Mouse (Mus musculus) heart, postnatal 0 days (tissue): ENCODE data around the gene Gpr137. TPM values are rescaled to one million over a fixed set of nuclear protein-coding genes. Genes with fewer than 3 reads are reported as not detected.
A peak's percentile ranks its signal among the peaks of the same experiment; 100 is the strongest.

Experiments used
- ATAC-seq: fragments of 200-750 bp; cut with Nextera tagmentation; 2 replicates; pipeline ENCODE4 v1.8.0; 2017; ENCODE audit warnings: low read depth, moderate number of reproducible peaks, moderate library complexity; ENCODE audit not compliant: insufficient read depth
- DNase-seq: peaks from one replicate; pipeline ENCODE4 v3.0.0-alpha.2; 2016; ENCODE audit warnings: low spot score
- H3K27ac ChIP-seq: fragments of 300-500 bp; sonication (generic); 2 replicates; pipeline ENCODE4 v1.5.1; 2014; ENCODE audit warnings: low read depth, mild to moderate bottlenecking
- H3K27me3 ChIP-seq: fragments of 300-500 bp; sonication (generic); 2 replicates; pipeline ENCODE4 v1.6.1; 2014; ENCODE audit warnings: low read length, mixed read lengths; ENCODE audit not compliant: control insufficient read depth, insufficient read depth
- H3K36me3 ChIP-seq: fragments of 300-500 bp; sonication (generic); replicated peaks from 2 replicates; pipeline ENCODE4 v1.6.1; 2014; ENCODE audit warnings: low read length, mixed read lengths; ENCODE audit not compliant: control insufficient read depth, insufficient read depth
- H3K4me1 ChIP-seq: fragments of 300-500 bp; sonication (generic); 2 replicates; pipeline ENCODE4 v1.6.1; 2014; ENCODE audit warnings: antibody characterized with exemption; ENCODE audit not compliant: control insufficient read depth, insufficient read depth
- H3K4me2 ChIP-seq: fragments of 300-500 bp; sonication (generic); 2 replicates; pipeline ENCODE4 v1.6.1; 2014; ENCODE audit warnings: low read depth, mild to moderate bottlenecking, low read length, moderate library complexity
- H3K4me3 ChIP-seq: fragments of 300-500 bp; sonication (generic); 2 replicates; pipeline ENCODE4 v1.5.1; 2014; ENCODE audit warnings: low read depth, low read length
- H3K9ac ChIP-seq: fragments of 300-500 bp; sonication (generic); replicated peaks from 2 replicates; pipeline ENCODE4 v1.6.1; 2014; ENCODE audit warnings: low read depth, low read length, mixed read lengths
- H3K9me3 ChIP-seq: fragments of 300-500 bp; sonication (generic); replicated peaks from 2 replicates; pipeline ENCODE4 v1.6.1; 2016; ENCODE audit warnings: low read length; ENCODE audit not compliant: control insufficient read depth
- CTCF ChIP-seq: IDR thresholded peaks from 2 replicates; pipeline ENCODE4 v1.5.1; 2016; ENCODE audit warnings: antibody characterized with exemption, control low read depth, low read depth
- EP300 ChIP-seq: IDR thresholded peaks from 2 replicates; pipeline ENCODE4 v1.6.1; 2016; ENCODE audit warnings: antibody characterized with exemption, low read depth
- WGBS: fragments of 180-500 bp; shearing (Covaris S2); extraction: QIAGEN DNeasy Blood & Tissue Kit; methylation state at CpG from one replicate; pipeline ENCODE4 v1.1.7; 2014; 5-methylcytosine and 5-hydroxymethylcytosine counted together
- polyA plus RNA-seq: library from polyadenylated mRNA; unstranded; fragments of >200 nt; fragmentation: Nextera tagmentation; extraction: Ambion mirVana; gene quantifications from 2 replicates; pipeline ENCODE4 v1.2.1, GENCODE M21; 2015
- total RNA-seq: library from RNA; depleted of rRNA; stranded (reverse); fragments of >200 nt; gene quantifications from 2 replicates; pipeline ENCODE4 v1.2.3, GENCODE M21; 2014; ENCODE audit warnings: low replicate concordance

Gene Gpr137
- total and polyA plus RNA-seq, 2 experiments from 2014 or later, result 16.8 to 46.1 TPM

GRCm38 (mm10) chr19:6940396-6941351, 1.6 kb downstream of the Gpr137 start:
- peaks cover 6% of the 10 kb centered on the region for H3K27me3 ChIP-seq
- H3K9ac ChIP-seq, result peak overlapping the region; percentile 61
- H3K4me1 ChIP-seq, result peaks cover 19% of the 10 kb centered on the region
- no peaks in the 10 kb centered on the region for H3K9me3 ChIP-seq
- TF ChIP-seq CTCF (no peak), EP300 (no peak)
- H3K4me3 ChIP-seq, result peak overlapping the region; percentile 72
- no peaks in the 10 kb centered on the region for H3K36me3 ChIP-seq
- H3K27ac ChIP-seq, result 0 out of 2 replicates have a peak overlapping the region, but pooled peaks have one; percentile 9
- no peak for ATAC-seq
- WGBS, result 16% methylated on average over 29 of the region's 29 CpGs
- peak overlapping the region; percentile 87 for H3K4me2 ChIP-seq
- DNase-seq, result no peak

- TF ChIP-seq CTCF, result no peak
- no peak for TF ChIP-seq EP300
- Histone ChIP-seq H3K27me3 (peaks cover 19% of the 10 kb centered on the region), H3K27ac (no peak overlapping the region), H3K36me3 (no peaks in the 10 kb centered on the region), H3K4me1 (peaks cover 19% of the 10 kb centered on the region), H3K9ac (no peak overlapping the region), H3K4me2 (no peak overlapping the region), H3K4me3 (no peak overlapping the region), H3K9me3 (no peaks in the 10 kb centered on the region)
- DNase-seq (no peak), ATAC-seq (no peak)
- 89% methylated on average over 20 of the region's 20 CpGs for WGBS
Observed at GRCm38 (mm10) chr19:6939106-6940002, 2.9 kb downstream of the Gpr137 start.

GRCm38 (mm10) chr19:6937541-6938465, 4.5 kb downstream of the Gpr137 start:
- Histone ChIP-seq H3K9ac (no peak overlapping the region), H3K36me3 (no peaks in the 10 kb centered on the region), H3K4me3 (no peak overlapping the region), H3K4me1 (peaks cover 25% of the 10 kb centered on the region), H3K4me2 (no peak overlapping the region), H3K9me3 (no peaks in the 10 kb centered on the region), H3K27ac (no peak overlapping the region), H3K27me3 (peaks cover 35% of the 10 kb centered on the region)
- WGBS, result 74% methylated on average over 16 of the region's 16 CpGs
- no peak for TF ChIP-seq EP300
- TF ChIP-seq CTCF, result no peak
- ATAC-seq (no peak), DNase-seq (no peak)

- ATAC-seq (no peak), DNase-seq (no peak)
- Histone ChIP-seq H3K4me2 (no peak overlapping the region), H3K36me3 (no peaks in the 10 kb centered on the region), H3K9me3 (no peaks in the 10 kb centered on the region), H3K27me3 (peaks cover 50% of the 10 kb centered on the region), H3K9ac (no peak overlapping the region), H3K27ac (no peak overlapping the region), H3K4me3 (no peak overlapping the region), H3K4me1 (peaks cover 23% of the 10 kb centered on the region)
- TF ChIP-seq CTCF, result peak; percentile 15
- TF ChIP-seq EP300, result no peak
- WGBS, result 29% methylated on average over 3 of the region's 3 CpGs
Observed at GRCm38 (mm10) chr19:6936299-6936698, 6.0 kb downstream of the Gpr137 start.
